Mouse (Mus musculus): ENCODE data around the gene Eogt.

Gene Eogt

GRCm38 (mm10) chr6:97148383-97149251, at the start of gene Eogt:
TSS of gene Eogt (minus strand) at chr6:97149182.
- DNase-seq (ENCODE audit: low read depth) = peak; percentile 86

DNA sequence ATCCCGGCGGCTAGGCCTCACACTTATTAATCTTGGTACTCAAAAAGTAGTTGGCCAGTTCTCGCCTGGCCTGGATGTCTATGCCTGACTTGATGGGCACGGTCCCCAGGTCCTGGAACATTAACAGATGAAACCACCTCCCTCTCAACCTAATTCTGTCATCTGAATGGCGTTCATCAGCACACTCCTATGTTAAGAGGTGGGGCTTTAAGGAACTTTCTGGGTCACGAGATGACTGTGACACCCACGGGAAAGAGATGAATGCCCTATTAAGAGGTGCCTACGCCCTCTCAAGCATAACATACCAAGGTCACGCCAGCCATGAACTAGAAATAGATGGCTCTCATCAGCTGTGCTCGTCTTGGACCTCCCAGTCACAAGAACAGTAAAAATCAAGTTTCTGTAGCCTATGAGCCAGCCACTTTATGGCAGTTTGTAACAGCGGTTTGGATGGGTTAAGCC, 30.4 kb upstream of the Eogt start:
- no peak for DNase-seq (ENCODE audit: low read depth)

- DNase-seq (ENCODE audit: low read depth) = peak; percentile 98
Measured at GRCm38 (mm10) chr6:97178491-97179366, 29.7 kb upstream of the Eogt start, which contains the start of gene Tmf1. TSS of gene Tmf1 (minus strand) at chr6:97179122.

- no peak for DNase-seq (ENCODE audit: low read depth)
Measured at GRCm38 (mm10) chr6:97175716-97176115, 26.7 kb upstream of the Eogt start.

DNA sequence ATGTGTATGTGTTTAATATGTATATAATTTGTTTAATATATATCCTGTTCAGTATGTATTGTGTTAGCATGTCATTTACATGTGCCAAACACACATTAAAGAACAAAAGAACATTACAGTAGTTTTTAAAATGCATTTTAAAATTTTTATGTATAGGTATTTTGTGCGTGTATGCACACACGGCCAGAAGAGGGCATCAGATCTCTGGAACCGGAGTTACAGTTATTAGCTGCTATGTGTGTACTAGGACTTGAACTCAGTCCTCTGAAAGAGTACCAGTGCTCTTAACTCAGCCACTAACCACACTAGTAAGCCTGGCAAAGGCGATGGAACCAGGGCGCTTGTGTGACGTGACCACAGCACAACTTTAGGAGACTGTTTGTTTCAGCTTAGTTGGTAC, 1.2 kb upstream of the Eogt start:
- DNase-seq (ENCODE audit: low read depth) = peak; percentile 44

GRCm38 (mm10) chr6:97149721-97150120, 739 bp upstream of the Eogt start:
- peak; percentile 16 for DNase-seq (ENCODE audit: low read depth)

DNA sequence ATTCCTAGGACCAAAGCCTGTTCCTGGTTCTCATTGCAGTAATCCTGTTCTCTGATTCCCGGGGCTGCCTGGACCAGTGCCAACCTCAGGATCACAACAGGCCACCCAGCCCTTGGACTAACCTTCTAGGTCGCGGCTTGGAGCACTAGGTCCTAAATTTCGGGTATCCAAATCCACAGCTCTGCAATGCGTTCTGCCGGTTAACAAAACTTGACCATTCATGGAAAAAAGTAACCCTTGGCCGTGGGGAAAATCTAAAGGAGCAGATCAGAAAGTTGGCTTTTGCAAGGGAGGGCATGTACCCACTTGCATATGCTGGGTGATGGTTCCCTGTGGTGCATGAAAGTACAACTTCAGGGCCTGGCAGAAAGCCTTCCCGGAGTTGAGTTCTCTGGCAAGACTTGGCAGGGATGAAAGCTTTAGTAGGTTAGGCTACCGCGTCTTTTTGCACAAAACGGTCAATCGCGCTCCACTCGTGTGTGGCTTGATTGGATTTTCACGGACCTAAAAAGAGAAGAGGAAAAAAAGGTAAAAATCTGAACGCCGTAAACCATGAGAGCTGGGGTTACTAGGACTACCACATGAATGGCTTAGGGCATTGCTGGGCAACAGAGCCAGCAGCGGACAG, 1.1 kb downstream of the Eogt start:
- DNase-seq (ENCODE audit: low read depth) = no peak

DNA sequence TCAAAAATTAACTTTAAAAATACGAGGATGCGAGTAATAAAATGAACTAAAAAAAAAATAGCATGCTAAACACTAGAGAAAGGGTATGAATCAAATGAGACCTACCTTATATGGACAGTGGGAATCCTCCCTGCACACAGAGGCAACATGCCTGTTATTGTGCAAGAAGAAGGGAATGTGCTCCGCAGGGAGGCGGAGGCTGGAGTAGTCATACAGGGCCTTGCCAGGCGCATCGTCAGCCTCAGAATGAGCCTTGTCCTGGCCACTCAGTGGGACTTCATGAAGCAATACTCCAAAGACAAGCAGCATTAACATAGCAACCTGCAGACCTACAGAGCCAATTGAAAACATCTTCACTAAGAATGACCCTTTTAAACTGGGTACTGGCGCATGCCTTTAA, 3.8 kb downstream of the Eogt start:
- no peak for DNase-seq (ENCODE audit: low read depth)

DNA sequence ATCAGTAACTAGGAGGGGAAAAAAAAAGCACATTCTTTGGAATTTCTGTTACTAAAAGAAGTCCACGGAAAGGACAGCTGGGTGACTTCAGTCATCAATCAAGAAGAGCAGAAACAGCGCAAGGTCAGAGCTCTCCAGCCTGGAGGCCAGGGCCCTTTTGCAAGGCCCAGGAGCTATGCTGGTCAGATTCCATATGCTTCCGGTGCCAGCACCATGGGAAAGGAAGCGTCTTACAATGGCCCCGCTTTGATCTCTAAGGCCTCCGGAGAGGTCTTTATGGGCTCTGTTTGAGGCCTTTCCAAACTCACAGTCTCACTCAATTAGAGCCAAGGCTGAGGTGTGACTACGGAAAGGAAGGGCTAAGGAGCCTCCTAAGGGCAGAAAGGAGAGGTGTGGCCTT, 4.6 kb downstream of the Eogt start:
- no peak for DNase-seq (ENCODE audit: low read depth)

GRCm38 (mm10) chr6:97142611-97143010, 6.4 kb downstream of the Eogt start:
- no peak for DNase-seq (ENCODE audit: low read depth)

DNA sequence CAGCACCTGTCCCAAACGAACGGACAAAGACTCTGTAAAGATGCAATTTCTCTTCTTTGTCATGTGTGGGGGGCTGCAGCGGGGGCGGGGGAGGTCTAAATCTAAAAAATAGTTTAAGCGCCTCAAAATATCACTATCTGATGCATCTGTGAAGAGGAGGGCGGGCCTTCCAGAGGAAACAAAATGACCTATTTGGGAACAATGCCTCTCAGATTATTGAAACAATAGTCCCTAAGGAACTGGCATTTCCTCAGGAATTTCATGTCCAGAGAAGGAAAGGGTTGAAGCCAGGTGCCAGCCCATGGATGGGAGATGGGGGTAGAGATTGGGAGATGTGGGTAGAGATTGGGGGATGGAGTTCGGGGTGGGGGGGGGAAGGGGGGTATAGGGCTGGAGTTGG, 7.2 kb downstream of the Eogt start:
- no peak for DNase-seq (ENCODE audit: low read depth)

GRCm38 (mm10) chr6:97132707-97133303, 16.2 kb downstream of the Eogt start:
- DNase-seq (ENCODE audit: low read depth) = no peak

DNA sequence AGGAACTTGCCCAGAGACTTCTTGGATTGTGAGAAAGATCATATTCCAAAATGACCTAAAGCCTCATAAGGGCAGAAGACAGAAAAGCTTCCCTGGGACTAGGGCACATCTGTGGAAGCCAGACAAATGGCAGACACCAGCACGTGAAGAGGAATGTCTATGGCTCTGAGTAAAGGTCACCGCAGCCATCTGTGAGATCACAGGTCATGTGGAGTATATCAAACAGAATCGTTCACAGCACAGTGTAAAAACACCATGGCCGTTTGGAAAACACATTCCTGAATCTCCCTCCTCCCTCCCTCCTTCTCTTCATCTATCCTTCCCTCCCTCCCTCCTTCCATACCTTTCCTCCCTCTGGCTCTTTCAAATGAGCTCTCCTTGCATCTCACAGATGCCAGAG, 17.2 kb downstream of the Eogt start:
- DNase-seq (ENCODE audit: low read depth) = no peak

DNA sequence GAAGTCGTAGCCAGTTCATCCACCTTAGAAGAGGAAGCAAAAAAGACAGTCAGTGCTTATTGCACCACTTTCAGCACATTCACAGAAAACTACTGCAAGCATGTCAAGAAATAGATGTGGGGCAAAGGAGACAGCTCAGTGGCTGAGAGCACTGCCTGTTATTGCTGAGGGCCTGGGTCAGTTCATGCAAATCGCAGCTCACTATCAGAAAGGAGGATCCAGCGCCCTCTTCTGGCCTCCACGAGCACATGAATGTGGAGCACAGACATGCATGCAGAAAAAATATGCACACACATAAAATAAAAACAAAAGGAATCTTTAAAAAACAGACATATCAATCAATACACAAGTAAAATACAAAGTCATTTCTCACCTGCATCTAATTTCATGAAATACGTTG, 18.0 kb downstream of the Eogt start:
- peak; percentile 17 for DNase-seq (ENCODE audit: low read depth)

GRCm38 (mm10) chr6:97124336-97125010, 24.5 kb downstream of the Eogt start:
- no peak for DNase-seq (ENCODE audit: low read depth)

GRCm38 (mm10) chr6:97120922-97121321, 28.1 kb downstream of the Eogt start:
- DNase-seq (ENCODE audit: low read depth) = no peak

- no peak for DNase-seq (ENCODE audit: low read depth)
Measured at GRCm38 (mm10) chr6:97118327-97118726, 30.7 kb downstream of the Eogt start.

DNA sequence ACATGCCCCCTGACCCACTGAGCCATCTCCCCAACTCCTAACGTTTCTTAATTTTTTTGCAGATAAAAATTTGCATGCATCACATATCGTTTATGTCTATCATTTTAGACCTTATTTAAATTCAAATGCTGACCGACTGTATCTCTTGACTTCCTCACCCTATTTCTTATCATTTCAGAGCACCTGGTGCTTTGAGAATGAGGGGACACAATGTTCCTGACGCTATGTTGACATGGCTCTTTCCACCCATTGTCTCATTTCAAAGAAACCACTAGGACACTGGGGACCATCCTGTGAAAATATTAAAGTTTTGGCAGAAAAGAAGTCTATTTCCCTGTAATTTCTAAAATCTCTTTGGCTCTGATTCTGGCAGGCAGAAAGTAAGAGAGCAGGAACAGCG, 32.1 kb downstream of the Eogt start:
- no peak for DNase-seq (ENCODE audit: low read depth)

- DNase-seq (ENCODE audit: low read depth) = no peak
Measured at GRCm38 (mm10) chr6:97114821-97115220, 34.2 kb downstream of the Eogt start.

- DNase-seq (ENCODE audit: low read depth) = no peak
Measured at GRCm38 (mm10) chr6:97112177-97112576, 36.8 kb downstream of the Eogt start.

DNA sequence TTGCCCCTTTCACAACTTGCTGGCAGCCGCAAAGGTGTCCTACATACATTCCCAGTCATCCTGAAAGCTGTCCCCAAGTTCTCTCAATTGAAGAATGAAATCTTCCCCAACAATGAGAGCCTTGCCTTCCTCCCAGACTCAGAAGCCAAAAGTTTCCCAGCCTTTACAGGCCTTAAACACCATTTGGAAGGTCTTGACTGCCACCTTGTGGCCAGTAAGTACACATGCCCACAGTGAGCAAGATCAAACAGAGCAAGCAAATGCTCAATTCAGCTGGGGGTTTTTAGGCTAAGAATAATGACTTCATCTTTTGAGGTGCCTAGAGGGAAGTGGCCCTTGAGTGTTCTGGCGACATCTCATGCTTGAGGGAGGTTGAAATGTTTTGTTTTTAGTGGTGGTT, 42.2 kb downstream of the Eogt start:
- peak; percentile 78 for DNase-seq (ENCODE audit: low read depth)

Data from induced T-regulatory cell, adult 2 months (primary cell).